Mouse (Mus musculus) cerebellum, adult 9-11 months (tissue): ENCODE data around the gene Kcnk7.

ENCODE experiments used
- DNase-seq: peaks from one replicate; pipeline ENCODE4 v3.0.0; 2022

The Kcnk7 gene

DNA sequence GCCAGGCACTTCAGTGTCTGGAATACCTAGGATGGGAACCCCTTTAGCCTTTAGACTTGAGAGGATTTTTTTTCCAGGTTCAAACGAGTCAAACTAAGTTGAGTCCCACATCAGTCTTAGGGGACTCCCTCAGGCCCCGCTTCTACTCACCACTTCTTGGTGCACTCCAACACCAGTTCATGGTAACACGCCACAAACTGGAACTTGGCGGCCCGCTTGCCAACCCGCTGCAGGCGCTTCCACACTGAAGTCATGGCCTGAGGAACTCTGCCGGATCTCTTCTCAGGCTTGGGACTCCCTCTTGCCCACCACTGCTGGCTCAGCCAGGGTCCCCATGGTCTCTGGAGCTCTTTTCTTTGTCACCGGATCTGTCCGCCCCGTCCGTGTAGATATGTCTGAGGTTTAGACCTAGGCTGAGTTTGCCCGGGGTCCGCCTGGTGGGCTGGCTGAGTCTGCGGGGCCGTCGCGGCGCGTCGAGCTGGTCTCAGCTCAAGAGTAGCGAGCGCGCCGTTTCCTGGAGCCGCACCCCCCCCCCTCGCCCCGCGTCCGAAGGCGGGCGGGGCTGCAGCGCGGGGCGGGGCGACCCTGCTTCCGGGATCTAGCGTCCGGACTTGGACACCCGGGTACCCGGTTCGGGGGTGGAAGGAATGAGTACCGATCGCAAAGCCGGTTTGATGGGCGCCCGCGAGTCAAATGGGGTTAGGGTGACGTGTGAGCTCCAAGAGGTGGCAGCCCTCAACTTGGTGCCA is 21.8 kb downstream of the Kcnk7 start, which contains the start of gene Ehbp1l1:
Gene Ehbp1l1, minus strand, starts transcription at position 551 of the 749 bp plus-strand sequence.
- DNase-seq: no peak

GRCm38 (mm10) chr19:5726961-5727578 is 22.9 kb downstream of the Kcnk7 start:
- no peak for DNase-seq

DNA sequence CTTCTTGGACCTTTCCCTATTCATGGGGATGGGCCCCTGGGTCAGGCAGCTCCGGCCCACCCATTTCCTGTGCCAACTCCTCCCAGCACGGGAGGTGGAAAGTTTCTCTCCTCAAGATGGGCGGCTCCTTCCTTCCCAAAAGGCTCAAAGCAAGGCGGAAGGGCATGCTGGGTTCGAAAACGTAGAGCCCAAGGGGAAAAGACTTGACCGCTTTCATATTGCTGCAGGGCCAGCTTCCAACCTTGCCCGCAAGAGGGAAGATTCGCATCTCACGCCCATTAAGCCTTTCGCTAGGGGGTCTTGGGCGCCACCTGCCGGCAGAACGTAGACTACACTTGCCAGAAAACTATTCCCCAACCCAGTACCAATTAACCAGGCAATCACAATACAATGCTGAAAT is 23.5 kb downstream of the Kcnk7 start:
- DNase-seq: peak; percentile 81

GRCm38 (mm10) chr19:5728631-5729443 is 24.7 kb downstream of the Kcnk7 start:
- peak; percentile 76 for DNase-seq

DNA sequence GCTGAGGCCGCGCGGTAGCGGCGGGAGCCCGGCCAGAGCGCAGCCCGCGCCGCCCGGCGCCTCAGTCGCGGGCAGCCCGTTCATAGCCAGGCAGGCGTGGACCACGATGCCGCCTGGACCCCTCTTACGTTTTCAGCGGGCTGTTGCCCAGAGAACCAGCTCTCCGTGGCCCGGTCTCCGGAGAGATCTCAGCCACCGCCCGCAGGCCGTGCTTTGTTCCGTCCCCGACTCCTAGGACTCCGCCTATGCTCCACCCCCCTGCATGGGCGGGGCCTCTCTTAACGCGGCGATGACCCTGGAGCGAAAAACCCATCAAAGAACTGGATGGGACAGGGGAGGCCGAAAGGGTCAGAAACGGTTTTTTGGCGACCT is 25.3 kb downstream of the Kcnk7 start, which contains the start of gene Fam89b:
Gene Fam89b, minus strand, starts transcription at position 210 of the 372 bp plus-strand sequence.
- DNase-seq: peak; percentile 83

DNA sequence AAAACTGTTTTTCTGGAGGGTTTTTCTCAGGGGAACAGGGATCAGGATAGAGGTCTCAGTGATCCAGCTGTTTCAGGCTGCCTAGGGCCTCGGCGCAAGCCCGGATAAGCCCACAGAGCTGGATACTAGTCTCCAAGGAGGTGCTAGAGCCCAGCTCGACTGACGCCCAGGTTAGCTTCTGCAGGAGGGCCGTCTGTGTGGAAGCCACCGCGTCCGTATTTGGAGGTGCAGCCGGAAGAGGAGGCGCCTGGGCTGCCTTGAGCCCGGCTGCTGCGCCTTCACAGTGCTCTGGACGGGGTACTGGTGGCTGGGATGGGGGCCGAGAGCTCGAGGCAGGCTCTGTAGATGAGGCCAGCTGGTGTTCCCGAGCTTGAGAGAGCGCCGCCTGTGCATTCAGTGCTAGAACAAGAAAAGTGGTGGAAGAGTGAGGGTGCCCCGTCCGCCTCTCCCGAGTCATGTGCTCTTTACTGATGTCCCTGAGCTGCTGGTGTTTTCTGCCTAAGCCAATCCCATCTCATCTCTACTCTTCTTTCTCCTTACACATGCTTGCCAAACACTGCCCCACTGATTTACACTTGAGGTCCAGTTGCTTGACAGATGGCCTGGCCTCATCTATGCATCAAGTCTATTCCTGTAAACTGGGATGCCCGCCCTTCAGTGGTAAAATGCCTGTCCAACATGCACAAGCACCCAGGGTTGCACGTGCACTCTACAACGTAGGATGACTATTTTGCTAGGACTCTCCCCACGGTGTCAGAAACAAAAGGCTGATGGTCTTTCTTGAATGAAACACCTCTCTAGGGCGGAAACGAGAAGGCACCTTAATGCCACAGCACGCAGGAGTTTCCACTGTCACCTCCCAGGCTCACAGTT is 26.4 kb downstream of the Kcnk7 start:
- DNase-seq: peak; percentile 73

GRCm38 (mm10) chr19:5731264-5731978 is 27.3 kb downstream of the Kcnk7 start:
- peak; percentile 94 for DNase-seq

- DNase-seq: no peak
Observed at GRCm38 (mm10) chr19:5734325-5734724, 30.2 kb downstream of the Kcnk7 start.

GRCm38 (mm10) chr19:5739446-5739845 is 35.3 kb downstream of the Kcnk7 start:
- no peak for DNase-seq

DNA sequence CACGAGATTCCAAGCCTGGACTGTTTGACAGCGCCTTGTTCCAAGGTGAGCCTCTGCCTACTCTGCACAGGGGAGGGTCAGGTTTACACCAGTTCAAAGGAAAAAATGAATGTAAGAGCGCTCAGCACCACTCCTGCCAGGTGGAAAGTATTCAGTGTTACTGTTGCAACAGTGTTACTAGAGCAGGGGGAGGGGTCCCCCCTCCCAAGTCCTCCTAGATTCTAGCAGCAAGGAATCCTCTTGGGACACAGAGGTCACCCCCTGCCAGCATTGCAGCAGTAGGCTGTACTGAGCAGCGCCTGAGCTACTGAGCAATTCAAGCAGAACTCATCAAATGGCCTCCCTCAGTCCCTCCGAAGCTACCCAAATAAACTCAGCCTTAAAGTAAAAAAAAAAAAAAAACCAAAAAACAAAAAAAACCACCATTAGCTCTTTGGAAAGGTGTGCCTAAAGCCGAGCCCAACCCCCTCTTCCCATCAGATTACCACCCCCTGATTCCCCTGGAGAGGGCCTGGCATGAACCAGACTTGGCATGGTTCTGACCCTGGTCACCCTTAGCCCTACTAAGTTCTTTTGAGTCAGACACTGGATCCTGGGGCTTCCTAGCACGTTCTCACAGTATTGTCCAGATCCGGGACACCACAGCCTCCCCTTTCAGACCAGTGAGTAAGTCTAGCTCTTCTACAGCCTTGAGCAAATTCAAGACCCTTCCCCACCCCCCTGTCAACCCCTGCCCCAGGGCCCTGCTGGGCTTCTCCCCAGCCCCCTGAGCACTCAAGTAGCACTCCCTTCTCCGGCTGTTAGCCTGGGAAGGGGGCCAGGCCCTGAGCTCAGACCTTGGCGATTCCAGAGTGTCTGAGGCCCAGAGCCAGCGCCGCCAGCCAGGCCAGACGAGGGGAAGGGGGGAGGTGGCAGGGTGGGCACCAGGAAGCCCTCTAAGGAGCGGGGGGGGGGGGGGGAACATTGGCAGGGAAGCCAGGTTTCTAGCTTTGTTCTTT is 36.5 kb downstream of the Kcnk7 start, which contains the start of gene Ltbp3:
Gene Ltbp3, plus strand, starts transcription at position 585 of the 998 bp plus-strand sequence.
- peak; percentile 85 for DNase-seq

- peak; percentile 87 for DNase-seq
Observed at GRCm38 (mm10) chr19:5741641-5742240, 37.6 kb downstream of the Kcnk7 start.

DNA sequence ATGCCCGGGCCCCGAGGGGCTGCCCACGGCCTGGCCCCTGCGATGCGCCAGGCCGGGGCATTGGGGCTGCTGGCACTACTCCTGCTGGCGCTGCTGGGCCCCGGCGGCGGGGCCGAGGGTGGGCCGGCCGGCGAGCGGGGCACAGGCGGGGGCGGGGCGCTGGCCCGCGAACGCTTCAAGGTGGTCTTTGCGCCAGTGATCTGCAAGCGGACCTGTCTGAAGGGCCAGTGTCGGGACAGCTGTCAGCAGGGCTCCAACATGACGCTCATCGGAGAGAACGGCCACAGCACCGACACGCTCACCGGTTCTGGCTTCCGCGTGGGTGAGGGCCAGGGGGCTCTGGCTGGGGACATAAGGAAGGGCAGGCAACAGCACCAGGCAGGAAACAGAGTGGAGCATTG is 38.1 kb downstream of the Kcnk7 start:
- no peak for DNase-seq

GRCm38 (mm10) chr19:5743576-5743975 is 39.4 kb downstream of the Kcnk7 start:
- DNase-seq: peak; percentile 75

- DNase-seq: no peak
Observed at GRCm38 (mm10) chr19:5745756-5746710, 41.9 kb downstream of the Kcnk7 start.

DNA sequence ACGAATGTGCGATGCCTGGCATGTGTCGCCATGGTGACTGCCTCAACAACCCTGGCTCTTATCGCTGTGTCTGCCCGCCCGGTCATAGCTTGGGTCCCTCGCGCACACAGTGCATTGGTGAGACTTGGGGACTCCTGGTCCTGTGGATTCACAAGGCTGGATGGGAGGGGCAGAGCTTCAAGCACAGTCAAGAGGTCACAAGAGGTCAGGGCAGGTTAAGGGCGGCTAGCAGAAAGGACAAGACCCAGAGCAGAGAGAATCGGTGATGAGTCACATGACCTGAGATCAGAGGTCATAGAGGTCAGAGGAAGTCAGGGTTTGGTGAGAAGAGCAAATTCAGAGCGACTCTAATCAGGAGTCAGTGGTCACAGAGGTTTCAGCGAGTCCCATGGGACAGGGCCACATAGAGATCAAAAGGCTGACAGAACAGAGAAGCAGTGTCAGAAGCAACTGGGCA is 42.8 kb downstream of the Kcnk7 start:
- no peak for DNase-seq

DNA sequence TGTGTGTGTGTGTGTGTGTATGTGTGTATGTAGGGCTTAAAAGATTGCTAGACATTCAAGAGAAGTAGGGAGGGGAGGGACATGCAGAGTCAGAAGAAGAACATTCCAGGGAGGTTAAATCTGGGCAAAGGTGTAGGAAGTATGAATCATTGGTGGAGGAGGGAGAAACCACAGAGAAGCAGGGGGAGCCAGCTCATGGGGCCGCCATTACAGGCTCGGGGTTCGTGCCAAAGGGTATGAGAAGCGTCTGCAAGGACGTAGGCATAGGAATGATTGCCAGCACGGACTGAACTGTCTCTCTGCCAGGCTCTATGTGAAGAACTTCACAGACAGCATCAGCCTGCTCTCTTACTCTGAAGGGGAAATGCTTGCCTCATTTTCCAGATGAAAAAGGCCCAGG is 45.3 kb downstream of the Kcnk7 start:
- DNase-seq: no peak

DNA sequence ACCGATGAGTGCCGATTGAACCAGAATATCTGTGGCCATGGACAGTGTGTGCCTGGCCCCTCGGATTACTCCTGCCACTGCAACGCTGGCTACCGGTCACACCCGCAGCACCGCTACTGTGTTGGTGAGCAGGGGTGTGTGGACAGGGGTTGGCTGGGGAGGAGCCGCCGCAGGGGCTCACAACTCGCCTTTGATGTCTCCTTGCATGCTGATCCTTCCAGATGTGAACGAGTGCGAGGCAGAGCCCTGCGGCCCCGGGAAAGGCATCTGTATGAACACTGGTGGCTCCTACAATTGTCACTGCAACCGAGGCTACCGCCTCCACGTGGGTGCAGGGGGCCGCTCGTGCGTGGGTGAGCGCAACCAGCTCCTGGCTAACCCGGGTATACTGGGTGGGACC is 46.8 kb downstream of the Kcnk7 start:
- DNase-seq: peak; percentile 24

DNA sequence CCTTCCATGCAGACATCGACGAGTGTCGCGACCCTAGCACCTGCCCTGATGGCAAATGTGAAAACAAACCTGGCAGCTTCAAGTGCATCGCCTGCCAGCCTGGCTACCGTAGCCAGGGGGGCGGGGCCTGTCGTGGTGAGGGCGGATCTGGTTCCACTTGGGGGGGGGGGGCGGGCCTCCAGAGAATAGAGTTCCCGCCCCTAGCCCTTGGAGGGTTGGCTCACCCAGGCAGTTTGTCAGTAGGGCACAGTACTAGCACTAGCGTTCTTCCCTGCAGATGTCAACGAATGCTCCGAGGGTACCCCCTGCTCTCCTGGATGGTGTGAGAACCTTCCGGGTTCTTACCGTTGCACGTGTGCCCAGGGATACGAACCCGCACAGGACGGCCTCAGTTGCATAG is 47.6 kb downstream of the Kcnk7 start:
- peak; percentile 28 for DNase-seq
